Mouse (Mus musculus) frontal cortex, adult 2 months (tissue): ENCODE data around the gene Ugt1a2. TPM values are rescaled to one million over a fixed set of nuclear protein-coding genes. Genes with fewer than 3 reads are reported as not detected.
"Not testable (repeated sequence)": the region's sequence is repeated elsewhere in the genome, so short reads cannot be mapped to it uniquely, and the experiment has no call there.

Experiments
- DNase-seq, 2 experiments: peaks; one replicate each; pipeline ENCODE4 v3.0.0; 2022; ENCODE audit warnings: low spot score in 1 of 2; ENCODE audit errors: extremely low spot score in 1 of 2
- polyA plus RNA-seq: library from polyadenylated mRNA; depleted of rRNA; stranded (reverse); fragments of >200 nt; gene quantifications from 2 replicates; pipeline ENCODE4 v1.2.3, GENCODE M21; 2012

Gene Ugt1a2
- polyA plus RNA-seq, 1 experiment, result not detected

DNA sequence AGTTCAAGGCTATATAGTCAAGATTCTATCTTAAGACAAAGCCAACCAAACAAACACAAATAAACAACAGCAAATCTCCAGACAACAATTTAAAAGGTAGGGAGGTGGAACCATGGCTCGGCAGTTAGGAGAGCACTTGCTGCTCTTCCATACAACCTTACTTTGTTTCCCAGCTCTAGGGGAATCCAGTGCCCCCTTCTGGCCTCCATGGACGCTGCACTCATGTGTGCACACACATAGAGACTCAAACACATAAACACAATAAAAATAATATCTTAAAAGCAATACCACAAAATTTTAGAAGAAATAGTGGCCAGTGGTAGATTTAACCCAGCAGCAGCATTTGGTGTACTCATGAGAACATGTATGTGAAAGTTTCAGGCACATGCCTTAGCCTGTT, 16.7 kb downstream of the Ugt1a2 start:
- DNase-seq, result no peak

DNA sequence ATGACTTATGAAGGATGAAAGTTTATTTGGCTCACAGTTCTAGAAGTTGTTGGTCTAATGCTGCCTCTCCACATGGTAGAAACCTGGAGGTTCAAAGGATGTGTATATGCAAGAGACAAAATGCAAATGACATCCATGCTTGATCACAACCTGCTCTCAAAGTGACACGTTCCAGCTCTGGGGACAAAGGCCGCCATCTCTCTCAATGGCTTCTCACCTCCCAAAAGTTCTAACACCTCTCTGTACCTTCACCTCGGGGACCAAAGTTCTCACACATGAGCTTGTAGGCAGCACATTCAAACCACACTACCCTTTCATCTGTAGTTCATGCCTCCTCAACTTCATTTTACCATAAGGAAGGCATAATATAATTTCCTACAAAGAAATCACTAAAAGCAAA, 17.2 kb downstream of the Ugt1a2 start:
- no peak for DNase-seq

DNA sequence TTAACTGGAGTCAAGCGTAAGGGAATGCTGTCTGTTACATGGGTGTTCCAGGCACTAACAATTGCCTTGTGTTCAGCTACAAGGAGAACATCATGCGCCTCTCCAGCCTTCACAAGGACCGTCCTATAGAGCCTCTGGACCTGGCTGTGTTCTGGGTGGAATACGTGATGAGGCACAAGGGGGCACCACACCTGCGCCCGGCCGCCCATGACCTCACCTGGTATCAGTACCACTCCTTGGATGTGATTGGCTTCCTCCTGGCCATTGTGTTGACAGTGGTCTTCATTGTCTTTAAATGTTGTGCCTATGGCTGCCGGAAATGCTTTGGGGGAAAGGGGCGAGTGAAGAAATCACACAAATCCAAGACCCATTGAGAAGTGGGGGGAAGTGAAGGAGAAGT, 17.6 kb downstream of the Ugt1a2 start:
- no peak for DNase-seq

DNA sequence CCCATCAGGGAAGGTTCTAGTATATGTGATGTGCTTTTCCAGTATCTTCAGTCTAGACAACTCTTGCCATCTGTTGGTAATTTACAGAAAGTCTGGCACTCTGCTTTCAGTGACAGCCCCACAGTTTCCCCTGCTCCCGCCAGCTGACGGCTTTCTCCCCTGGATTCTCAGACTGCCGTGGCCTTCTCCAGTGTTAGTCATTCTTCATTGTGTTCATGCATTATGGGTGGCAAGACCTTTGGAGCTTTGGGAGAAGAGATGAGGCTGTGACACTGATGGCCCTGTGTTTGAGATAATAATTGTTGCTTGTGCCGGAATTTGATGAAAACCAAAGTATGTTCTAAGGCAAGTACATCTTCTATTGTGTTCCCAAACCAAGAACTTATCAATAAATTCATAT, 18.2 kb downstream of the Ugt1a2 start:
- no peak for DNase-seq

DNA sequence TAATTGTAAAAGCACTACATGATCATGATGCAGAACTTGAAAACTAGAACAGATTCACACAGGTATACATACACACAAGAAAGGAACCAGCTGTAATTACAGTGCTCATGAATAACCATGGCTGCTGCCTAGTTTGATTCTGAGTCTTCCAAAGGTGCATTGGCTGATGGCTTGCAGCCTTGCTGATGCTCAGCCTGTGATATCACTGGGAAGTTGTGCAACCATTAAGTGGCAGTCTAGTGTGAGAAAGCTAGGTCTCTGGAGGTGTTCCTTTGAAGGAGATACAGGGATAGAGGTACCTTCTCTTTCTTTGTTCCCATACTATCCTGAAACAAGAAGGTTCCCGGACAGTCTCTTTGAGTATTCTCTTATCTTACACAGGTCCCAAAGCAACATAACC, 18.7 kb downstream of the Ugt1a2 start:
- DNase-seq, result no peak

DNA sequence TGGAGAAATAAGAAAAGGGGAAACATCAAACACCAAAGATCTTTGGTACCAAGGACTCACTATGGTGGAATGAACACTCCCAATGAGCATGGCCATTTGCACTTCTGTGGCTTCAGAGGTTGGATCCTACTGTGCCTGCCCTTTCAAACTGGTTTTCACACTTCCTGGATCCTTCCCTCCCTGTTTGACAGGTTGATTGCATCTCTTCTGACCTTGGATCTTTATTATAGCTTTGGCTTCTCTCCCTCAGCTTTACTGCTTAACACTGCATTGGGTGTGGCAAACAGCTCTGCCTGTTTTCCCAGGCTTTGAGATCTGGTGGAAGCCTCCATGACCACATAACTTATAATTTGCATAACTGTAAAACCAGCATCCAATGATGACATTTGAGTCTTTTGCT, 19.9 kb downstream of the Ugt1a2 start:
- DNase-seq, result no peak

DNA sequence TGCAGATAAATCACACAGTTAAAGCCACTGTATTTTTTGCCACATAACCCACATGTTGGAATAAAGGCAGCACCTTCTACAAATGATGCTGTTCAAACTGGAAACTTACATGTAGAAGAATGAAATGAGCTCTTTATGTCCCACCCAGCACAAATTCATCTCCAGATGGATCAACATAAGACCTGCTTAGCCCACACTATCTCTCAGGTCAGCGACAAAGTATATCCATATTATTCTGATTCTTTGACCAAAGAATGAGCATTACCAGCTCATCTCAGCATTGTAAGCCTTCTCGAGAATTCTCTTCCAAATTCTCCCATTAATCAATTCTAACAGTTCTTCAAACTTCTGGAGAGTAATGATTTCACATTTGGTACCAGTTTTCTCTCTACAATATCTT, 21.8 kb downstream of the Ugt1a2 start:
- DNase-seq, result no peak

DNA sequence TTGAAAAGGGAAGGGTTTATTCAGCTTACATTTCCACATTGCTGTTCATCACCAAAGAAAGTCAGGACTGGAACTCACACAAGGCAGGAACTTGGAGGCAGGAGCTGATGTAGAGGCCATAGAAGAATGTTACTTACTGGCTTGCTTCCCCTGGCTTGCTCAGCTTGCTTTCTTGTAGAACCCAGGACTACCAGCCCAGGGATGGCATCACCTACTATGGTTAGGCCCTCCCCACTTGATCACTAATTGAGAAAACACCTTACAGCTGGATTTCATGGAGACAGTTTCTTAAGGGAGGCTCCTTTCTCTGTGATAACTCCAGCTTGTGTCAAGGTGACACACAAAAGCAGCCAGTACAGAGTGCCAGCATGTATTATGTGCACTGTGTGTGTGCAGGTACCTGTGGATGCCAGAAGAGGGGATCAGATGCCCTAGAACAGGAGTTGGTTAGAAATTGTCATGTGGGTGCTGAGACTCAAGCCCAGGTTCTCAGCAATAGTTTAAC, 22.7 kb downstream of the Ugt1a2 start:
- not testable (repeated sequence) for DNase-seq

DNA sequence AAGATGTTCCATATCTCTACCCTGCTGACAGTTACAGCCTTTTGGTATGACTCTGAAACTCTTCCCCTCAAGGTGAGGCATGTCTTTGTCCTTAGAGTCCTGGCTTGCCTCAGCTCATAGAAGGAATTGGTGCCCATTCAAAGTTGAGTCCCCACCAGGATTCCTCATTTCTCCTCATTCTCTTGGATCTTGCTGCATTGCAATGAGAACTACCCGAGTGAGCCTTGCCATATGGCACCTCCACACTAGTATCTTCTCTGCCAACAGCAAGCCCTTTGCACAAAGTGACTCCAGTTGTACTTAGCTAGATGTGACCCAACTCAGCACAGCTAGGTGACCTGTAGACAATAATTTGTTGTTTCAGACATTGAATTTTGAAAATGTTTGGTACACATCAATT, 23.2 kb downstream of the Ugt1a2 start:
- DNase-seq, result no peak

DNA sequence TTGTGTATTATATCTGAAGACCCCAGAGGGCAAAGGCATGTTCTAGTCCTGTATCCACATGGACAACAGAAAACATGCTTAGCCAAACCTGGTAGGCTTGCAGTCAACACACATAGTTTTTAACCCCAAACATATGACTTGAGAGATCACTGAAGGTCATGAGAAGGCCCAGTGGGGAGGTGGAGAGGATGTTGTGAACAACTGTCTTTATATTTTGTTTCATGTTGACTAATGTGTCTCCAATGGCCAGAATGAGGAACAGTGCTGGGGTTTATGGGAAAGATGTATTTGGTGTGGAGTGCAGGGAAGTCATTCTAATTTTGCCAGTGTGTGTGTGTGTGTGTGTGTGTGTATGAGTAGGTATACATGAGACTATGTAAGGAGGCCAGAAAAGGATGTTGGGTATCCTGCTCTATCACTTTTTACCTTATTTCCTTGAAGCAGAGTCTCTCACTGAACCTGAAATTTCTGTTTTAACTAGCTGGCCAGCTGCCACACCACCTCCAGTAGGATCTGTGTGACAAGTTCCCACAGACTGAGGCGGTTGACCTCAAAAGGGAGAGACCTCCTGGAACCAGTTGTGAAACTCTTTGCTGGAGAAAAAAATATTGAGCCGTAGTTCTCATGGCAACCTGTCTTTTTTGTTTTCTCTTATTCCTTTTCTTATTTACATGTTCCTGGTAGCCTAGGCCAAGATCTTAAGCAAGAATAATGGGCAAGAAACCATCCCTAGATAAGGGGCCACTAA, 23.8 kb downstream of the Ugt1a2 start:
- no peak for DNase-seq

DNA sequence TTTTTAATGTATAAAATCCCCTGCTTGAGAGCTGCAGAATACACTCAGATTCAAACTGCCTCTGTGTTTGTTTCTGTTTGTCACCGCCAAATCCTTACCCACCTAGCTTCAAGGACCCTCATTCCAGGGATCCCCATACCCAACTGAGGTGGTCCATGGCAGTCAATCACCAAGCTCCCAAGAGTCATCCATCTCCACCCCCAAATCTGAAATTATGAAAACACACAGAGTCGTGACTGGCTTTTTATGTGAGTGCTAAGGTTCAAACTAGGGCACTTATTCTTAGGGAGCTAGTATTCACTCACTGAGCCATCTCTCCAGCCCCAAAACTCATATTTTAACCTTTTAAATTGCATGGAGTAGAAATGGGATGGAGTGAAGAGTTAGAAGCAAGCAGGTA, 24.9 kb downstream of the Ugt1a2 start:
- not testable (repeated sequence) for DNase-seq

DNA sequence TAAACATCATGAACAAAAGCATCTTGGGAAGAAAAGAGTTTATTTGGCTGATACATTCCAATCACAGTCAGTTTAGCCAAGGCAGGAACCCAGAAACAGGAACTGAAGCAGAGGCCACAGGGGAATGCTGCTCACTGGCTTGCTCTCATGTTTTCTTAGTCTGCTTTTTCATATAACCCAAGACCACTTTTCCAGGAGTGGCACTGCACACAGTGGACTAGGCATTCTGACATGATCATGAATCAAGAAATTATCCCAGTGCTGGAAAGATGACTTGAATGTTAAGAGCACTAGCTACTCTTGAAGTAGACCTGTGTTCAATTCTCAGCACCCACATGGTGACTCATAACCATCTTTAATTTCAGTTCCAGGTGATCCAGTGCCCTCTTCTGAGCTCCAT, 25.3 kb downstream of the Ugt1a2 start:
- DNase-seq, result no peak

DNA sequence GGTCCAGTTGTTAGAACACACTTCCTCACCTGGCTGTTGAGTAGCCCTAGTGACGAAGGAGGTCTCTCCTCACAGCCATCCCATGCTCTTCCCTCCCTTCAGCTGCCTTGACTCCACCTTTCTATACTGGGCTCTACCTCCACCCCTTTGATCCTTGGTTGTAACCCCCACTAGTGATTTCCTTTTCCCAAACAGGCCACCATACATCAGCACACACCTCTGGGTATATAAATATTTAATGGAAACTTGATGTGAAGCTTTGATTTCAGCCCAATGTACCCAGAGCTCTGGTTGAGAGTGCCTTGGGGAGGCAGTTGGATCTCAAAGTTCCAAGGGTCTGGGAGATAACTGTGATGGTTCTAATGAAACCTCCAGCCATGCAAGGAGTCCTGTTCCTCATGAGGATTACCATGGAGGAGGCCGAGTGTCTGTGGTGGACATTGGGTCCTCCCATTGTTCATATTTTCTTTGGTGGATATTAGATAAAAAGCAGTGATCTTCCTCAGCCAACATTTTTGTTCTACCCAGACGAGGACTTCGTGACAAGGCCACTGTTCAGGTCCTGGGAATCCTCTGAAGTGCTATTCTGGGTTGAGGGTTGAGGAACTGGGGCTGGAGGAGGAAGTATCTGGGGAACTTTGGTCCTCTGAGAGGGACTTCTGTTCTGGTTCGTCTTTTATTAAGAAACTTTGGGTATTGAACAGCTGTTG, 26.4 kb downstream of the Ugt1a2 start, which contains the start of gene Mroh2a:
Mroh2a (plus strand) TSS at position 317 of the 710 bp plus-strand sequence.
- DNase-seq, result no peak

DNA sequence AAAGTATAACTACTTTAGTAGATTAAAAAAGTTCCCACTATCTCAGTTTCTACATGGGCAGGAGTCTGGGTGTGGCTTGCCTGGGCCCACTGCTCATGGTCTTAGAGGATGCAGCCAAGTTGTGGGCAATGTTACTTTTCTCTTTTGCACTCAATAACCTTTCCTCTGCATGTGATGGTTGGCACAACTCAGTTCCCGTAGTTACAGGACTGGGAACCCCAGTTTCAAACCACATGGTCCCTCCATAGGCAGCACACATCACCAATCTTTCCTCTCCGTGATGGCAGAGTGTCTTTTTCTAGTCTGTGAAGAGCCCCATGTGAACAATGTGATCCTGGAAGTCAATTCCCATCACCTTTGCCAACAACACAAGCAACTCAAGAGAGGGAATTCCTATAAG, 27.1 kb downstream of the Ugt1a2 start:
- DNase-seq, result no peak

DNA sequence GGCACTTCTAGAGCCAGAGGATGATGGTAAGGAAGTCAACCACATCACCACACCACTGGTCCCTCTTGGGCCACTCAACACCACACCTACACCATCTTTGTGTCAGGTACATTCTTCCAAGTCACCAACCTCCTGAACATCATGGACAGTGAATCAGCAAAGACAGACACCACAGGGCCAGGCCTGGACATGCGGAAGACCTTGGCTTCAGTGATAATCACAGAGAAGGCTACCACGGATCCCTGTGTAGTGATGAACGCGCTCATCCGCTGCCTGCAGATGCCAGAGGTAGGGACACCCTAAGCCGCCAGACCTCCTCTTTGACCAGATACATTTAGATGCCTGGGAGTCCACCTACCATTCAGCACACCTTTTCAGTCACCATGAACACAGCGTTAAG, 27.7 kb downstream of the Ugt1a2 start:
- DNase-seq, result no peak

DNA sequence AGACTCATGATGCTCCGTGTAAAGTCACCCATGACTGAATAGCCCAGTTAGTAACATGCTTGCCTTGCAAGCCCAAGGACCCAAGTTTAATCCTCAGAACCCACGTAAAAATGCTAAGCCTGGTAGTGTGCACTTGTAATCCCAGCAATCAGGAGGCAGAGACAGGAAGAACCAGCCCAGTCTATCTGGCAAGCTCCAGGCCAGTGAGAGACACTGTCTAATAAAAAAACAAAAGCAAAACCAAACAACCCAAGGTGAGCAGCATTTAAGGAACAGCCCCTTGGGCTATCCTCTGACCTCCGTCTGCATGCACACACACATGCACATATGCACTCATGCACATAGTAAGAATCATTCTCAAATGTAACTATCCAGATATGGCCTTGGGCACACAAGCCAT, 29.2 kb downstream of the Ugt1a2 start:
- no peak for DNase-seq

DNA sequence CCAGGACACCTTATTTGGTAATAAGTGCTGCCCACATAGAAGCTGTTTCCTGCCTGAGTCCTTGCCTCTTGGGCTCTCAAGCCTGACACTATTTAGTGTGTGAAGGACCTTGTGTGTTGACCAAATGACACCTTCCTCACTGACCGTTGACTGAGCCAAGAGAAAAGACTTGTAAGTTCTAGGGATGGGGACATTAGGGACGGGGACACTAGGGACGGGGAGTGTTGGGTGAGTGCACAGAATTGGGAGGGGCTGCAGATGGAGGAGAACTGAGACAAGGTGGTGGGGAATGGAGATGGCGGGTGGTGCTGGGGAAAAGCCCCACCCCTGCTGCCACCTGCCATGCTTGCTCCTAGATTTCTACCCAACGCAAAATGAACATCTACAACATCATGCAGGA, 29.6 kb downstream of the Ugt1a2 start:
- no peak for DNase-seq

DNA sequence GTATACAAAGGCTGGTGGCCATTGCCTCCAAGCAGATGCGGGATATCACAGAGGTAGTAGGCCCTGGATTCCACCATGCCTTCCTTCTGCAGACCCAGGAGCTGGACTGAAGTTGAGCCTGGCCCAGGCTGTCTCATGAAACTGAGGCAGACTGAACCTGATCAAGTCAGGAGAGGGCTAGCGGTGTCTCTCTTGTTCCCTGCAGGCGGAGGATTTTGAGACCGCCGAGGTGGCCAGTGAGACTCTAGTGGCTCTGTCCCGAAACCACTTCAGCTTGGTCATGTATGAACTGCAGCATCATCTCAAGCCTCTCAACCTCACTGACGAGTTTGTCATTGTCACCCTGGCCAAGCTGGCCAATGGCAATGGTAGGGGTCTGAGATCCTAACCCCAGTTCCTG, 30.0 kb downstream of the Ugt1a2 start:
- no peak for DNase-seq

DNA sequence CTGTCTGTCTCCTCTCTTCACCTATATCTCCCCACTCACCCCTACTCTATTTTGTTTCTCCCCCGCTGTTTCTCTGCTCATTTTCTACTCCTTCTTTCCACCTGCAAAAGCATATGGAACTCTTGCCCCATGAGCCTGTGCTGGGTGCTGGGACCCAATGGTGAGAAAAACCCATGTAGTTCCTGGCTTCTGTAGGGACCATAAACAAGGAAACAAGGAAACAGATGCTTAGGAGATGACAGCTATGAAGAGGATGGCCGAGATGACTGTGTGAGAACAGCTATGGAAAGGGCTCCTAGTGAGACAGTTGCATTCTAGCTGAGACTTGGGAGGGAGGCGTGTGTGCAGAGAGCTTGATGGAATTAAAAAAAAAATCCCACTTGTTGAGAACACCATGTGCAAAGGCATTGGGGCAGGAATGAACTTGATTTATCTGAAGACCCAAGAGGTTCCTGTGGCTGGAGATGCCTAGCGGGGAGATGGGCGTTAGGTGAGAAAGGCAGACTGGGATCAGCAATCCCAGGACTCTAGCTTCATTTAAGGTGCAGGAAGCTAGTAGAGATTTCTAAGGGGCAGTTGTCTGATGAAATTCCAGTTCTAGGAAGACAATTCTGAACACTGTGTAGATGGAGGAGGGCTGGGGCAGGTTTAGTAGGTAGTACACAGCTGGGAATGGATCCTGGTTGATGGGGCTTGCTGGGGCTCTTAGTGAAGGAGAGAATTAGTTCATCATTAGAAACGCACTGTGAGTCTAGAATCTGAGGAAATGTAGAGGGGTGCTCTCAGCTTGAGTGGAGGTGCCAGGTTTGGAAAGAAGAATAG, 30.8 kb downstream of the Ugt1a2 start:
- DNase-seq, result no peak

DNA sequence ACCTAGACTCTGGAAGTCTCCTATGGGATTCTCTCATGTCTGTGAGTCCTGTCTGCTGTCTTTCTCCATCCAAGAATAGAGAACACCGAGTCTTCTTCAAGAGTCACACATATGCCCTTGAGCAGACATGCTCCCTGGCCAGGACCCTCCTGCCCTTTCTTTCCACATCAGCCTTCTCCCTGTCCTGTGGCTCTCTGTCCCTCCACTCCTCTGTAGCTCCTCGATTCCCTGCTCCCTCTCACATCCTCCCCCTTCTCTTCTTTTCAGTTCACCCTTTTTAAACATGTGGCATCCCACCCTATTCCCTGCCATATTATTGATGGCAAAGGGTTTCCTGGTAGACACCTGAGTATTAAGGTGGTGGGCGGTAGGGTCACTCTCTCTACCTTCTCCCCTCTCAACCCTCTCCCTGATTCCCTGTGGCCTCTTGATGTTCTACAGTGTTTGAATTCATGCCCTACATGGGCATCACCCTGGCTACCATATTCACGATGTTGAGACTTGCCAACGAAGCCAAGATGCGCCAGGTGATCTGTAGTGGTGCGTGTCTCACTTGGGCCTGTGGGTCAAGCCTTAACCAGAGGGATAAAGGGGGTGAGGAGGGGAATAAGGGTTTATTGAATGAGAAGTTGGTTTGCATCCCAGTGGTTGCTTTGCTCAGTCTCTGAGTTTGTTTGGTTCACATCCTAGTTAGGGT, 31.6 kb downstream of the Ugt1a2 start:
- DNase-seq, result no peak
